Mouse (Mus musculus) small intestine, adult 2 months (tissue): ENCODE measurements around the gene Oxt.

Source experiments
- CTCF ChIP-seq: fragments of 200-500 bp; IDR thresholded peaks from 2 replicates; pipeline ENCODE4 v1.5.1; 2012; ENCODE audit warnings: low read depth, mild to moderate bottlenecking, control low read depth, inconsistent platforms, low read length, moderate library complexity, mixed read lengths; ENCODE audit not compliant: insufficient replicate concordance, insufficient read length; ENCODE audit errors: extremely low read depth
- POLR2A ChIP-seq: fragments of 200-500 bp; IDR thresholded peaks from 2 replicates; pipeline ENCODE4 v1.6.1; 2012; ENCODE audit warnings: low read depth, mild to moderate bottlenecking, control low read depth, inconsistent platforms, low read length, moderate library complexity

- TF ChIP-seq CTCF (no peak), POLR2A (no peak)
Measured at GRCm38 (mm10) chr2:130568921-130569320, 7.1 kb upstream of the Oxt start.
